Mouse (Mus musculus) midbrain, embryonic 12.5 days (tissue): ENCODE measurements around the gene Chpt1. TPM values are rescaled to one million over a fixed set of nuclear protein-coding genes. Genes with fewer than 3 reads are reported as not detected.
A peak's percentile ranks its signal among the peaks of the same experiment; 100 is the strongest.

ENCODE experiments used
- ATAC-seq: fragments of 200-750 bp; cut with Nextera tagmentation; 2 replicates; pipeline ENCODE4 v1.8.0; 2017; ENCODE audit warnings: low read depth, moderate TSS enrichment, moderate library complexity; ENCODE audit not compliant: low FRiP score
- H3K27ac ChIP-seq: fragments of 300-500 bp; sonication (generic); replicated peaks from 2 replicates; pipeline ENCODE4 v1.5.1; 2016; ENCODE audit warnings: mild to moderate bottlenecking
- H3K27me3 ChIP-seq: fragments of 300-500 bp; sonication (generic); 2 replicates; pipeline ENCODE4 v1.6.1; 2016; ENCODE audit warnings: mild to moderate bottlenecking
- H3K36me3 ChIP-seq: fragments of 300-500 bp; sonication (generic); 2 replicates; pipeline ENCODE4 v1.6.1; 2016
- H3K4me1 ChIP-seq: fragments of 300-500 bp; sonication (generic); 2 replicates; pipeline ENCODE4 v1.6.1; 2016
- H3K4me2 ChIP-seq: fragments of 300-500 bp; sonication (generic); replicated peaks from 2 replicates; pipeline ENCODE4 v1.6.1; 2016; ENCODE audit warnings: mild to moderate bottlenecking, moderate library complexity
- H3K4me3 ChIP-seq: fragments of 300-500 bp; sonication (generic); 2 replicates; pipeline ENCODE4 v1.5.1; 2016; ENCODE audit warnings: mild to moderate bottlenecking
- H3K9ac ChIP-seq: fragments of 300-500 bp; sonication (generic); replicated peaks from 2 replicates; pipeline ENCODE4 v1.6.1; 2016; ENCODE audit warnings: mild to moderate bottlenecking, moderate library complexity
- H3K9me3 ChIP-seq: fragments of 300-500 bp; sonication (generic); 2 replicates; pipeline ENCODE4 v1.6.1; 2016; ENCODE audit warnings: mild to moderate bottlenecking
- WGBS: fragments of 180-500 bp; shearing (Covaris S2); methylation state at CpG from one replicate; pipeline ENCODE4 v1.1.7; 2016; 5-methylcytosine and 5-hydroxymethylcytosine counted together
- polyA plus RNA-seq: library from polyadenylated mRNA; unstranded; fragments of >200 nt; fragmentation: Nextera tagmentation; extraction: Ambion mirVana; gene quantifications from 2 replicates; pipeline ENCODE4 v1.2.1, GENCODE M21; 2016

The Chpt1 gene
- polyA plus RNA-seq, 1 experiment from 2014 or later: 16.4 TPM

GRCm38 (mm10) chr10:88510503-88511271, 6.8 kb upstream of the Chpt1 start:
- H3K27me3 ChIP-seq: no peaks in the 10 kb centered on the region
- H3K4me3 ChIP-seq: no peak overlapping the region
- H3K9me3 ChIP-seq: no peaks in the 10 kb centered on the region
- H3K4me1 ChIP-seq: no peaks in the 10 kb centered on the region
- whole genome bisulfite sequencing: 77% methylated on average over 12 of the region's 12 CpGs
- no peak overlapping the region for H3K27ac ChIP-seq
- ATAC-seq: no peak
- H3K36me3 ChIP-seq: no peaks in the 10 kb centered on the region
- no peak overlapping the region for H3K9ac ChIP-seq
- H3K4me2 ChIP-seq: no peak overlapping the region

- ATAC-seq: no peak
- peaks cover 4% of the 10 kb centered on the region; the same call in 1 of the 2 replicates for H3K4me1 ChIP-seq
- H3K9me3 ChIP-seq: no peaks in the 10 kb centered on the region
- no peak overlapping the region for H3K4me2 ChIP-seq
- no peak overlapping the region for H3K9ac ChIP-seq
- H3K27me3 ChIP-seq: no peaks in the 10 kb centered on the region
- WGBS: 85% methylated on average over 7 of the region's 7 CpGs
- no peak overlapping the region for H3K27ac ChIP-seq
- no peaks in the 10 kb centered on the region for H3K36me3 ChIP-seq
- H3K4me3 ChIP-seq: no peak overlapping the region
Observed at GRCm38 (mm10) chr10:88507691-88508143, 3.8 kb upstream of the Chpt1 start.

- H3K27ac ChIP-seq: no peak overlapping the region
- no peak overlapping the region for H3K4me2 ChIP-seq
- H3K9ac ChIP-seq: no peak overlapping the region
- H3K9me3 ChIP-seq: no peaks in the 10 kb centered on the region
- ATAC-seq: no peak
- H3K36me3 ChIP-seq: no peaks in the 10 kb centered on the region
- no peaks in the 10 kb centered on the region for H3K27me3 ChIP-seq
- WGBS: 60% methylated on average over 5 of the region's 5 CpGs
- no peak overlapping the region for H3K4me3 ChIP-seq
- H3K4me1 ChIP-seq: peaks cover 16% of the 10 kb centered on the region; the same call in 1 of the 2 replicates
Observed at GRCm38 (mm10) chr10:88505256-88505655, 1.4 kb upstream of the Chpt1 start.

- no peaks in the 10 kb centered on the region for H3K9me3 ChIP-seq
- no peak overlapping the region for H3K9ac ChIP-seq
- H3K4me3 ChIP-seq: no peak overlapping the region
- no peaks in the 10 kb centered on the region for H3K27me3 ChIP-seq
- peak overlapping the region; percentile 64 for H3K4me2 ChIP-seq
- ATAC-seq: no peak
- 48% methylated on average over 3 of the region's 3 CpGs for WGBS
- H3K27ac ChIP-seq: no peak overlapping the region
- no peaks in the 10 kb centered on the region for H3K36me3 ChIP-seq
- H3K4me1 ChIP-seq: peaks cover 16% of the 10 kb centered on the region; the same call in 1 of the 2 replicates
Observed at GRCm38 (mm10) chr10:88504481-88504880, 608 bp upstream of the Chpt1 start.

GRCm38 (mm10) chr10:88502919-88503318, 954 bp downstream of the Chpt1 start:
- H3K36me3 ChIP-seq: no peaks in the 10 kb centered on the region
- H3K9me3 ChIP-seq: no peaks in the 10 kb centered on the region
- H3K4me2 ChIP-seq: peak overlapping the region; percentile 64
- H3K27me3 ChIP-seq: no peaks in the 10 kb centered on the region
- H3K4me3 ChIP-seq: peak overlapping the region; percentile 59
- no peak for ATAC-seq
- peaks cover 16% of the 10 kb centered on the region; the same call in 1 of the 2 replicates for H3K4me1 ChIP-seq
- WGBS: 51% methylated on average over 4 of the region's 4 CpGs
- H3K9ac ChIP-seq: peak overlapping the region; percentile 80
- no peak overlapping the region for H3K27ac ChIP-seq

GRCm38 (mm10) chr10:88501886-88502765, 1.7 kb downstream of the Chpt1 start:
- Histone ChIP-seq H3K4me3 (no peak overlapping the region), H3K27ac (no peak overlapping the region), H3K9me3 (no peaks in the 10 kb centered on the region), H3K9ac (no peak overlapping the region), H3K4me2 (peak overlapping the region; percentile 64; the same call in 1 of the 2 replicates), H3K27me3 (no peaks in the 10 kb centered on the region), H3K36me3 (no peaks in the 10 kb centered on the region), H3K4me1 (peaks cover 16% of the 10 kb centered on the region; the same call in 1 of the 2 replicates)
- ATAC-seq: no peak
- WGBS: 57% methylated on average over 13 of the region's 13 CpGs

GRCm38 (mm10) chr10:88501370-88501769, 2.5 kb downstream of the Chpt1 start:
- WGBS: 80% methylated on average over 10 of the region's 10 CpGs
- H3K4me2 ChIP-seq: no peak overlapping the region

GRCm38 (mm10) chr10:88499993-88500392, 3.9 kb downstream of the Chpt1 start:
- Histone ChIP-seq H3K4me1 (peaks cover 16% of the 10 kb centered on the region; the same call in 1 of the 2 replicates), H3K27ac (no peak overlapping the region), H3K4me2 (no peak overlapping the region), H3K36me3 (no peaks in the 10 kb centered on the region), H3K9ac (no peak overlapping the region), H3K9me3 (no peaks in the 10 kb centered on the region), H3K27me3 (no peaks in the 10 kb centered on the region), H3K4me3 (no peak overlapping the region)
- 59% methylated on average over 5 of the region's 5 CpGs for WGBS
- no peak for ATAC-seq

More at GRCm38 (mm10) chr10:88501370-88501769, 2.5 kb downstream of the Chpt1 start:
- ATAC-seq: no peak
- Histone ChIP-seq H3K36me3 (no peaks in the 10 kb centered on the region), H3K9me3 (no peaks in the 10 kb centered on the region), H3K27ac (no peak overlapping the region), H3K4me1 (peaks cover 16% of the 10 kb centered on the region; the same call in 1 of the 2 replicates), H3K9ac (no peak overlapping the region), H3K4me3 (no peak overlapping the region), H3K27me3 (no peaks in the 10 kb centered on the region)

GRCm38 (mm10) chr10:88496864-88497564, 6.9 kb downstream of the Chpt1 start:
- no peak overlapping the region for H3K27ac ChIP-seq
- ATAC-seq: no peak
- H3K27me3 ChIP-seq: no peaks in the 10 kb centered on the region
- no peaks in the 10 kb centered on the region for H3K9me3 ChIP-seq
- peaks cover 8% of the 10 kb centered on the region; the same call in 1 of the 2 replicates for H3K4me1 ChIP-seq
- H3K4me2 ChIP-seq: no peak overlapping the region
- WGBS: 74% methylated on average over 11 of the region's 11 CpGs
- no peaks in the 10 kb centered on the region for H3K36me3 ChIP-seq
- no peak overlapping the region for H3K9ac ChIP-seq
- no peak overlapping the region for H3K4me3 ChIP-seq

GRCm38 (mm10) chr10:88494959-88495587, 8.8 kb downstream of the Chpt1 start:
- Histone ChIP-seq H3K4me2 (no peak overlapping the region), H3K4me1 (peaks cover 4% of the 10 kb centered on the region; the same call in 1 of the 2 replicates), H3K36me3 (no peaks in the 10 kb centered on the region), H3K27me3 (no peaks in the 10 kb centered on the region), H3K27ac (no peak overlapping the region), H3K4me3 (no peak overlapping the region), H3K9ac (no peak overlapping the region), H3K9me3 (no peaks in the 10 kb centered on the region)
- WGBS: 82% methylated on average over 4 of the region's 4 CpGs
- ATAC-seq: no peak

GRCm38 (mm10) chr10:88492658-88493057, 11.2 kb downstream of the Chpt1 start:
- Histone ChIP-seq H3K27ac (no peak overlapping the region), H3K27me3 (no peaks in the 10 kb centered on the region), H3K9me3 (no peaks in the 10 kb centered on the region), H3K36me3 (no peaks in the 10 kb centered on the region), H3K4me1 (peaks cover 4% of the 10 kb centered on the region; the same call in 1 of the 2 replicates), H3K4me2 (no peak overlapping the region), H3K4me3 (no peak overlapping the region), H3K9ac (no peak overlapping the region)
- 79% methylated on average over 8 of the region's 8 CpGs for WGBS
- ATAC-seq: no peak
